Mouse (Mus musculus): Measurements from ENCODE around the gene Prkcb.

Prkcb gene

GRCm38 (mm10) chr7:122366635-122367034 is 78.1 kb downstream of the Prkcb start:
- DNase-seq (ENCODE audit: extremely low spot score, low spot score), result no peak

- DNase-seq (ENCODE audit: extremely low spot score, low spot score), result no peak
Observed at GRCm38 (mm10) chr7:122367303-122368007, 78.9 kb downstream of the Prkcb start.

GRCm38 (mm10) chr7:122370488-122370887 is 81.9 kb downstream of the Prkcb start:
- no peak for DNase-seq (ENCODE audit: extremely low spot score, low spot score)

- no peak for DNase-seq (ENCODE audit: extremely low spot score, low spot score)
Observed at GRCm38 (mm10) chr7:122371947-122372346, 83.4 kb downstream of the Prkcb start.

GRCm38 (mm10) chr7:122372349-122372748 is 83.8 kb downstream of the Prkcb start:
- no peak for DNase-seq (ENCODE audit: extremely low spot score, low spot score)

- no peak for DNase-seq (ENCODE audit: extremely low spot score, low spot score)
Observed at GRCm38 (mm10) chr7:122376845-122377244, 88.3 kb downstream of the Prkcb start.

GRCm38 (mm10) chr7:122377967-122378366 is 89.4 kb downstream of the Prkcb start:
- no peak for DNase-seq (ENCODE audit: extremely low spot score, low spot score)

- no peak for DNase-seq (ENCODE audit: extremely low spot score, low spot score)
Observed at GRCm38 (mm10) chr7:122378473-122378872, 89.9 kb downstream of the Prkcb start.

- DNase-seq (ENCODE audit: extremely low spot score, low spot score), result no peak
Observed at GRCm38 (mm10) chr7:122379292-122379691, 90.7 kb downstream of the Prkcb start.

GRCm38 (mm10) chr7:122380336-122381130 is 92.0 kb downstream of the Prkcb start:
- DNase-seq (ENCODE audit: extremely low spot score, low spot score), result no peak

GRCm38 (mm10) chr7:122381560-122381959 is 93.0 kb downstream of the Prkcb start:
- DNase-seq (ENCODE audit: extremely low spot score, low spot score), result no peak

GRCm38 (mm10) chr7:122383260-122383659 is 94.7 kb downstream of the Prkcb start:
- no peak for DNase-seq (ENCODE audit: extremely low spot score, low spot score)

GRCm38 (mm10) chr7:122384891-122385290 is 96.3 kb downstream of the Prkcb start:
- DNase-seq (ENCODE audit: extremely low spot score, low spot score), result no peak

- DNase-seq (ENCODE audit: extremely low spot score, low spot score), result no peak
Observed at GRCm38 (mm10) chr7:122386567-122386966, 98.0 kb downstream of the Prkcb start.

GRCm38 (mm10) chr7:122387896-122388295 is 99.3 kb downstream of the Prkcb start:
- DNase-seq (ENCODE audit: extremely low spot score, low spot score), result no peak

- no peak for DNase-seq (ENCODE audit: extremely low spot score, low spot score)
Observed at GRCm38 (mm10) chr7:122388858-122389257, 100.3 kb downstream of the Prkcb start.

GRCm38 (mm10) chr7:122389633-122390032 is 101.1 kb downstream of the Prkcb start:
- no peak for DNase-seq (ENCODE audit: extremely low spot score, low spot score)

- no peak for DNase-seq (ENCODE audit: extremely low spot score, low spot score)
Observed at GRCm38 (mm10) chr7:122390200-122390599, 101.6 kb downstream of the Prkcb start.

- no peak for DNase-seq (ENCODE audit: extremely low spot score, low spot score)
Observed at GRCm38 (mm10) chr7:122390683-122391082, 102.1 kb downstream of the Prkcb start.

- DNase-seq (ENCODE audit: extremely low spot score, low spot score), result no peak
Observed at GRCm38 (mm10) chr7:122391382-122391781, 102.8 kb downstream of the Prkcb start.

- DNase-seq (ENCODE audit: extremely low spot score, low spot score), result no peak
Observed at GRCm38 (mm10) chr7:122393964-122394363, 105.4 kb downstream of the Prkcb start.

- DNase-seq (ENCODE audit: extremely low spot score, low spot score), result no peak
Observed at GRCm38 (mm10) chr7:122395159-122395975, 106.8 kb downstream of the Prkcb start.
